Mouse (Mus musculus): ENCODE measurements around the gene Ppp2r5b. TPM values are rescaled to one million over a fixed set of nuclear protein-coding genes. Genes with fewer than 3 reads are reported as not detected.

Gene Ppp2r5b
- polyA plus RNA-seq, 1 experiment from 2014 or later: 141 TPM

DNA sequence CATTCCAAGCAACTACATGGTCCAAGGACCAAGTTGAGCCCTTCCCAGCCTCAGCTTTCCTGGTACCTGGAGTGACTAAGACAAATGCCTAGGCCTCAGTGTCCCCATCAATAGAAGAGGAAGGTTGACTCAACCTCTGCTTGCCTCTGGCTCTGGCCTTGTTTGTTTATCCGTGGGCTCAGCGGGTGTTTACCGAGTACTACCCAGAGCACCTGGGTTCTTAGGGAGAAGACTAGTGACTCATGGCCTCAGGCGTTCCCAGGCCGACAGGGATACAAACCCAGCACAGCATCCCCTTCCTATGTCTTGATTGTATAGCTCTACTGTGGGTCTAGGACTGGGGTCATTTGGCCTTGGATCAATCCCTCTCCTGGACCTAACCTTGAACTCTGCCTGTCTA, 7.6 kb upstream of the Ppp2r5b start:
- Histone ChIP-seq H3K4me2 (no peak overlapping the region), H3K27me3 (replicated peaks) (no peaks in the 10 kb centered on the region), H3K36me3 (replicated peaks) (peaks cover 24% of the 10 kb centered on the region; the same call in 1 of the 2 replicates), H3K4me1 (peaks cover 21% of the 10 kb centered on the region), H3K9me3 (no peaks in the 10 kb centered on the region), H3K9ac (no peak overlapping the region), H3K27ac (no peak overlapping the region), H3K4me3 (no peak overlapping the region)
- ATAC-seq (replicated peaks): no peak
- WGBS: 87% methylated on average over 5 of the region's 5 CpGs

DNA sequence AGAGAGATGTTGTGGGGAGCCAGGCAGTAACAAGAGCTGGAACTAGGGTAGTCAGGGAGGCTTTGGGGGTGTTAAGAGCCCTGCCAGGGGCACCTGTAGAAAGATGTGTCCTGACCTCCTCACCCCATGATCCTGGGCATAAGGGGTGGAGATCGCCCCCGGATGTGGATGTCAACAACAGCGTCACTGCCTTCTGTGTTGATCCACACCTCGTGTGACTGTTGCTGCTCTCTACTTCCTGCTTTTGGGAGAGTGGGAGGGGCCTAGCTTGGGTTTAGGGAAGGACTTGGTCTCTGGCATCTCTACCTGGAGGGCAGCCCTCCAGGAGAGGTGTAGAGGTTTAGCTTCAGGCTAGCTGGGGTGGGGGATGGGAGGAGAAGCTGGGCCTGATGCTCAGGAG, 6.6 kb upstream of the Ppp2r5b start:
- Histone ChIP-seq H3K9ac (peak overlapping the region; percentile 90), H3K36me3 (replicated peaks) (peaks cover 18% of the 10 kb centered on the region; the same call in 1 of the 2 replicates), H3K27ac (peak overlapping the region; percentile 59; the same call in 1 of the 2 replicates), H3K4me2 (peak overlapping the region; percentile 92), H3K4me3 (peak overlapping the region; percentile 71), H3K27me3 (replicated peaks) (no peaks in the 10 kb centered on the region), H3K9me3 (no peaks in the 10 kb centered on the region), H3K4me1 (peaks cover 21% of the 10 kb centered on the region)
- ATAC-seq (replicated peaks): peak; percentile 2; the same call in 1 of the 2 replicates
- WGBS: 0% methylated on average over 4 of the region's 4 CpGs

DNA sequence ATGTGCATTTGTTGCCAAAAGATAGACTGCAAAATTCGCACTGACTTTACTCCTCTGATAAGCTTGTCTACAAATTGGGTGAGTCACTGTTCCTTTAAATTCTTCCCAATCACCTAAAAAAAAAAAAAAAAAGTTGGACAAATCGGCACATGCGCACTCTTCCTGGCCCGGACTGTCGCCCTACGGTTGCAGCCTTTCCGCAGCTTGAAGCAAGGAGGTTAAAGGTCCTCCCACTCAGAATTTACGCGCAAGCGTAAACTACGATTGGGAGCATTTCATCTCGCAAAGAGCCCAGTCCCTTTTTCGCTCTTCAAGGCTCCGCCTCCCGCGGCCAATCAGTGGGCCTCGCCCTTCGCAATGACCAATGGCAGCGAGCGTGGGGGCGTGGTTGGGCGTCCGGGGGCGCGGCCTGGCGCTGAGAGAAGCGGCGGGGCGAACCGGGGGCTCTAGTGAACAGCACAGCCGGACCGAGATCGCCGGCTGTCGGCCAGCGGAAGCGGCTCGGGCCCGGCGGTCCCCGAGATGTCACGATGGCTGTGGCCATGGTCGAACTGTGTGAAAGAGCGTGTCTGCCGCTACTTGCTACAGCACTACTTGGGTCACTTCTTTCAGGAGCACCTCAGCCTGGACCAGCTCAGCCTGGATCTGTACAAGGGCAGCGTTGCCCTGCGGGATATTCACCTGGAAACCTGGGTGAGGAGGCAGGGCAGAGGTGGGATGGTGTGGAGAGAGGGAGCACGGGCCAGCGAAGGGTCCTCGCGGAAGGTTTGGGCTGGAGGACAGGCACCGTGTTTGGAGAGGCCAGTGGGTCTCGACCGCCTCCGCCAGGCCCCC, 5.8 kb upstream of the Ppp2r5b start, which contains the start of gene Atg2a:
Atg2a (plus strand) TSS at position 395 of the 834 bp plus-strand sequence.
- Histone ChIP-seq H3K9ac (peak within 1 kb of the TSS; percentile 90), H3K4me3 (peak within 1 kb of the TSS; percentile 71), H3K27ac (peak within 1 kb of the TSS; percentile 59), H3K27me3 (replicated peaks) (no peaks in the 10 kb centered on the region), H3K9me3 (no peaks in the 10 kb centered on the region), H3K4me1 (peaks cover 22% of the 10 kb centered on the region), H3K36me3 (replicated peaks) (peaks cover 17% of the 10 kb centered on the region; the same call in 1 of the 2 replicates), H3K4me2 (peak within 1 kb of the TSS; percentile 92)
- peak; percentile 93 for ATAC-seq (replicated peaks)
- WGBS: under 1% methylated on average over 55 of the region's 55 CpGs

DNA sequence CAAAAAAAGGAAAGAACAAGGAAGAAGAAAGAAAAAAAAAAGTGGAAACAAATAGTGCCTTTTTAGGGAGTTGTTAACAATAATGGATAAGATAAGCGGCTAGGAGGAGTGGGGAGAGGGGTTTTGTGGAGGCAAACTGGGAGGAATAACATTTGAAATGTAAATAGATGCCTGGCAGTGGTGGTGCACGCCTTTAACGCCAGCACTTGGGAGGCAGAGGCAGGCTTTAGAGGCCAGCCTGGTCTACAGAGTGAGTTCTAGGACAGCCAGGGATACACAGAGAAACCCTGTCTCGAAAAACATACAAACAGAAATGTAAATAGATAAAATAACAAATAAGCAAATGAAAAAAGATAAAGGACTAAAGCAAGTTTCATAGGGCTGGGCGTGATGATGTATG, 5.1 kb upstream of the Ppp2r5b start:
- Histone ChIP-seq H3K36me3 (replicated peaks) (peaks cover 13% of the 10 kb centered on the region; the same call in 1 of the 2 replicates), H3K27me3 (replicated peaks) (no peaks in the 10 kb centered on the region), H3K4me1 (peaks cover 25% of the 10 kb centered on the region), H3K27ac (peak overlapping the region; percentile 59; the same call in 1 of the 2 replicates), H3K4me2 (peak overlapping the region; percentile 92), H3K9ac (no peak overlapping the region), H3K4me3 (peak overlapping the region; percentile 71; the same call in 1 of the 2 replicates), H3K9me3 (no peaks in the 10 kb centered on the region)
- ATAC-seq (replicated peaks): no peak
- whole genome bisulfite sequencing: 37% methylated on average over 5 of the region's 5 CpGs

DNA sequence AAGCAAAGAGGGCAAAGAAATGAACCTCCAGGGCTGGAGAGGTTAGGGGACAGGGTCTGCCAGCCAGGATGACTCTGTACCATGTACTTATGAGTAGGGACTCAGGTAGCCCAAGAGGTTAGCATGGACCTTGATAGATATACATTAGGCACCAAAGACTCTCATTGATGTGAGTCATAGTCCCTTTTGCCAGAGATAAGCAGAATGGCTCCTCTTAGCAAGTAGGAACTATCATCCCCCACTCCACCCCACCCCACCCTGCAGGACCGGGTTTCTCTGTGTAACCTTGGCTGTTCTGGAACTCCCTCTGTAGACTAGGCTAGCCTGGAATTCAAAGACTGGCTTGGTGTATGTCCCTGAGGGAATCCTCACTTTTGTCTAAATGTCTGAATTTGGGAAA, 4.5 kb upstream of the Ppp2r5b start:
- Histone ChIP-seq H3K4me2 (no peak overlapping the region), H3K4me1 (peaks cover 25% of the 10 kb centered on the region), H3K9me3 (no peaks in the 10 kb centered on the region), H3K36me3 (replicated peaks) (peaks cover 8% of the 10 kb centered on the region; the same call in 1 of the 2 replicates), H3K4me3 (no peak overlapping the region), H3K9ac (no peak overlapping the region), H3K27ac (no peak overlapping the region), H3K27me3 (replicated peaks) (no peaks in the 10 kb centered on the region)
- ATAC-seq (replicated peaks): no peak
- 76% methylated on average over 1 of the region's 1 CpGs for whole genome bisulfite sequencing

DNA sequence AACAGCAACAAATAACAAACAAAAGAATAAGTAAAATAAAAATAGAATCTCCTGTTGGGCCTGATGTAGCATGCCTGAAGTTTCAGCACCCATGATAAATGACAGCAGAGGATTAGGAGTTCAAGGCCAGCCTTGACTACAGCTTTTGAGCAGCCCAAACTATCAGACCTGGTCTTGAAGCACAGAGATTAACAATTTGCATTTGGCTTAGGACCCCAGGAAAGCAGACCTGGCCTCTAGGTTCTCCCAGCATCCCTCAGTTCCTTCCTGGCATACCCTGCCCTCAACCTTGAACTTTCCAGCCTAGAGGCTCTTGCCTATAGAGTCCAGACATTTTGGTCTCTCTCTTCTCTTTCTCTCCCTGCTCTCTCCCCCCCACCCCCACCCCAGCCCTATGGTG, 3.1 kb upstream of the Ppp2r5b start:
- Histone ChIP-seq H3K36me3 (replicated peaks) (no peaks in the 10 kb centered on the region), H3K4me1 (peaks cover 38% of the 10 kb centered on the region), H3K9me3 (no peaks in the 10 kb centered on the region), H3K27me3 (replicated peaks) (no peaks in the 10 kb centered on the region), H3K9ac (no peak overlapping the region), H3K4me2 (no peak overlapping the region), H3K4me3 (no peak overlapping the region), H3K27ac (no peak overlapping the region)
- no peak for ATAC-seq (replicated peaks)

DNA sequence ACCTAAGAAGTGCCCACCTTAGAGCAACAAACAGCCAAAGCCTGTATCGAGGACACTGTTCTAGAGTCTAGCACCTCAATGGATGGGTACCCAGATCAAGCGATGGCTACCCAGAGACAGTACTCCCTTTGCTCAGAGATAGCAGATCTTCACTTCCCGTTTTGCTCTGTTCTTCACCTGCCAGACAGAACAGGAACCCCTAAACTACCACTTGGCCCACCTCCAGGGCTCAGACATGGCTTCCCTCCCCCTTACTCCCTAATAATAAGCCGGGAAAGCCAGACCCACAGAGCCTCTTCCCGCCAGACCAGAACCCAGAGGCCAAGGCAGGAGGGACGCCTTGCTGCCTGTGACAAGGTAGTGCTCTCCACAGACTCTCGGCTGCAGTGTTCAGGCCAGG, 1.2 kb upstream of the Ppp2r5b start:
- Histone ChIP-seq H3K36me3 (replicated peaks) (peaks cover 8% of the 10 kb centered on the region; the same call in 1 of the 2 replicates), H3K9ac (no peak overlapping the region), H3K27ac (no peak overlapping the region), H3K27me3 (replicated peaks) (no peaks in the 10 kb centered on the region), H3K4me3 (no peak overlapping the region), H3K4me1 (peaks cover 24% of the 10 kb centered on the region), H3K4me2 (no peak overlapping the region), H3K9me3 (no peaks in the 10 kb centered on the region)
- ATAC-seq (replicated peaks): no peak
- WGBS: 76% methylated on average over 7 of the region's 7 CpGs

DNA sequence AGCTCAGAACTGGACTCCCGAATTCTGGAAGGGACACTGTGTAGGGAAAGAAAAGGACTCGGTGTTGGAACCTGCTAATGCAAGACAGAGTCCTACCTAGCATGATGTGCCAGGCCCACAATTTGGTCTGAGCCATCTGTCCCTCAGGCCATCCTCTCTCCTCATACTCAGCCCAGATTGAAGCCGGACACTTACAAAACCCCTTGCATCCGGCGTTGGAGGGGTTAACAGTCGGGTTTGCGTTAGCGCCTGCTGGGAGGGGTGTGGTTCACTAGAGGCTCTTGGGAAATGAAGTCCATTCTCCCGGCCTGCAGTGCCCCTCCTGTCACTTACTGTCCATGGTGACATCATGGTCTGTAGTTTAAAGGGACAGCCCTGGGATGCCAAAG, 375 bp upstream of the Ppp2r5b start:
- Histone ChIP-seq H3K27me3 (replicated peaks) (no peaks in the 10 kb centered on the region), H3K4me1 (peaks cover 23% of the 10 kb centered on the region), H3K9me3 (no peaks in the 10 kb centered on the region), H3K27ac (peak overlapping the region; percentile 92), H3K9ac (peak overlapping the region; percentile 94), H3K36me3 (replicated peaks) (peaks cover 13% of the 10 kb centered on the region; the same call in 1 of the 2 replicates), H3K4me2 (peak overlapping the region; percentile 85), H3K4me3 (peak overlapping the region; percentile 89)
- under 1% methylated on average over 9 of the region's 9 CpGs for WGBS
- ATAC-seq (replicated peaks): peak; percentile 91

DNA sequence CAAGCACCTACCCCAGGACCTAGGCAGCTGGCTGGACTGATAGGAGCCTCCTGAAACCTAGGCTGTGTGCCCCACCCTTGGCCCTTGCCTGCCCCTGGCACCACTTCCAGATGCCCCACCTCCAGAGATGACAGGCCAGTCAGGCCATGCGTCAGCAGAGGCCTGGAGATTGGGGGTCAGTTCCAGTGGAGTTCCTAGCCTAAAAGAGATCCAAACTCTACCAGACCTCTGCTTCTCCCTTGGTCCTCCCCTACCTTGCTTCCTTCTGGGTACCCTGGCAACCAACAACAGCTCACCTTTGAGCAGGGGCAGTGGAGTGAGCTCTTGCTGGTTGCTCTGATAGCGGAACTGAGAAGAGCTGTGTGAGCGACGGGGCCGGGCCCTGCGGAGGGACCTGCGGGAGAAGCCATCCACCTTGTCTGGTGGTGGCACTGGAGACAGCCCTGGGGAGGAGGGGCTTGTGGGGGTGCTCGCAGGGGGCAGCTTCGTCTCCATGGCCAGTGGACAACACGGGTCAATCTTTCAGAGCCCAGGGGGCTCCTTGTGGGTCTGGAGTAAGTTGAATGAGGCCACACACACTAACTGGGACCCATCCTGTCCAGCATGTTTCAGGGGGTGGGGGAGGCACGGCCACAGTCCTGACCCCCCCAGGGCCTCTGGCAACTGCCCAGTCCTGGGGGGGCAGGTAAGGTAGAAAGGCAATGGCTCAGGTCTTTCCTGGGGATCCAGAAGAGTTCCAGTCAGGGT, 1.2 kb downstream of the Ppp2r5b start:
- Histone ChIP-seq H3K9ac (peak overlapping the region; percentile 94), H3K9me3 (no peaks in the 10 kb centered on the region), H3K4me3 (peak overlapping the region; percentile 89), H3K27me3 (replicated peaks) (no peaks in the 10 kb centered on the region), H3K36me3 (replicated peaks) (peaks cover 25% of the 10 kb centered on the region; the same call in 1 of the 2 replicates), H3K4me2 (peak overlapping the region; percentile 85), H3K27ac (no peak overlapping the region), H3K4me1 (peaks cover 19% of the 10 kb centered on the region)
- ATAC-seq (replicated peaks): no peak
- 62% methylated on average over 11 of the region's 11 CpGs for WGBS

DNA sequence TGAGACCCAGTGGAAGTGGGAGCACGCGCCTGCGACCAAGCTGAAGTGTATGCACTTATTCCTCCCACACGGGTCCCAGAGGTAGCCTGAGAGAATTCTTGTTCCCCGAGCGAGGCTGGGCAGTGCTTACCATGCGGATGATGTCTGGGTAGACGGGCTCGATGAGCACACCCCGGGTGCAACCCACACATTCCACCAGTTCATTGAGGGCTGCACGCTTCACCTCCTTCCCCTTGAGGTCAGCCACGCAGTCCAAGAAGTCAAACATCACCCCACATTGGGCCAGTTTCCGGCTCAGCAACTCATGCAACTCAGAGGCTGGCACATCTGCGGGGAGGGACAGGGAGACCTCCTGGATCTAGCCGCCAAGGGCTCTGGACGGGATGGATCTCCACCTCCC, 2.0 kb downstream of the Ppp2r5b start:
- 87% methylated on average over 16 of the region's 16 CpGs for WGBS
- Histone ChIP-seq H3K9ac (no peak overlapping the region), H3K4me1 (peaks cover 19% of the 10 kb centered on the region), H3K27ac (no peak overlapping the region), H3K27me3 (replicated peaks) (no peaks in the 10 kb centered on the region), H3K4me2 (no peak overlapping the region), H3K36me3 (replicated peaks) (peaks cover 25% of the 10 kb centered on the region; the same call in 1 of the 2 replicates), H3K9me3 (no peaks in the 10 kb centered on the region), H3K4me3 (0 out of 2 replicates have a peak overlapping the region, but pooled peaks have one; percentile 89)
- no peak for ATAC-seq (replicated peaks)

DNA sequence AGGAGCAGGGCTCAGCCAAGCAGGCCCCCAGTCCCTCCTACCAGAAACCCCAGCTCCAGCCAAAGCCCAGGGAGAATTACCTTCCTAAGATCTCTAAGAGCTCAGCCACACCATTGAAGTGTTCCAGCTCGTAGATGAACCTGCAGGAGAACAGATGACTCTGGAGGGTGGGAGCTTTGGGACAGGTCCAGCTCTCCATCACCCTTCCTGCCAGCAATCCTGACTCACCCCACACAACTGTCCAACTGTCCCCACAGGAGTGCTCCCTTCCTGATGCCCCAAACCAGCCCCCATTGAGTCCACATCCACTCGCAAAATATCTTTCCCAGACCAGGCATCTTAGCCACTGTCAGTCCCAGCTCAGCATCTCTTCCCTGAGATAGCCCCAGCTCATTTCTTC, 4.6 kb downstream of the Ppp2r5b start:
- no peak for ATAC-seq (replicated peaks)
- H3K9me3 ChIP-seq: no peaks in the 10 kb centered on the region
- H3K27me3 ChIP-seq (replicated peaks): no peaks in the 10 kb centered on the region
- H3K27ac ChIP-seq: no peak overlapping the region
- H3K9ac ChIP-seq: no peak overlapping the region
- H3K4me2 ChIP-seq: no peak overlapping the region
- 90% methylated on average over 2 of the region's 2 CpGs for WGBS
- peaks cover 15% of the 10 kb centered on the region for H3K4me1 ChIP-seq
- H3K36me3 ChIP-seq (replicated peaks): peaks cover 42% of the 10 kb centered on the region
- H3K4me3 ChIP-seq: no peak overlapping the region

DNA sequence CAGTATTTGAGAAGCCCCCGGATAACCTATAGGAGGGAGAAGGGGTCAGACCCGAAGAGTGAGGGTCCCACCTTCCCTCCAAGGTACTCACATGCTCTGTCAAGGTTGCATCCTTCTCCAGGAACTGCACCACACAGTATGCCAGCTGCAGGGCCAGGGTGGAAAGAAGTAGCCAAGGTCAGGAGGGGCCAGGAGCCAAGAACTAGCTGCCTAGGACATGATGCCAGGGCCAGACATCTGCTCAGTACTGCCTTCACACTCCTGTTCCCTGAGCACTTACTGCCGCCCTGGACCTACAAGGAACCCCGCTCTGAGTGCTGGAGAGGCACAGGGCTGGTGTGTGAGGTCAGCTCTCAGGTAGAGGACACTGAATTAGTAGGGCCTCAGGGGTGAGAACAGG, 5.3 kb downstream of the Ppp2r5b start:
- H3K27me3 ChIP-seq (replicated peaks): no peaks in the 10 kb centered on the region
- 90% methylated on average over 4 of the region's 4 CpGs for WGBS
- H3K4me2 ChIP-seq: no peak overlapping the region
- no peak overlapping the region for H3K27ac ChIP-seq
- peaks cover 15% of the 10 kb centered on the region for H3K4me1 ChIP-seq
- no peak overlapping the region for H3K4me3 ChIP-seq
- H3K9ac ChIP-seq: no peak overlapping the region
- H3K36me3 ChIP-seq (replicated peaks): peaks cover 42% of the 10 kb centered on the region
- H3K9me3 ChIP-seq: no peaks in the 10 kb centered on the region
- ATAC-seq (replicated peaks): no peak

All from midbrain, embryonic 15.5 days (tissue).